Mouse (Mus musculus) liver, postnatal 0 days (tissue): Measurements from ENCODE around the gene Neb. TPM values are rescaled to one million over a fixed set of nuclear protein-coding genes. Genes with fewer than 3 reads are reported as not detected.
A peak's percentile ranks its signal among the peaks of the same experiment; 100 is the strongest.

ENCODE experiments used
- ATAC-seq: fragments of 200-750 bp; cut with Nextera tagmentation; 2 replicates; pipeline ENCODE4 v1.8.0; 2017; ENCODE audit warnings: mild to moderate bottlenecking, moderate library complexity
- DNase-seq: peaks from one replicate; pipeline ENCODE4 v3.0.0-alpha.2; 2016
- H3K27ac ChIP-seq: fragments of 300-500 bp; sonication (generic); 2 replicates; pipeline ENCODE4 v1.5.1; 2014; ENCODE audit warnings: antibody characterized with exemption, moderate library complexity, mild to moderate bottlenecking, low read depth
- H3K27me3 ChIP-seq: fragments of 300-500 bp; sonication (generic); 2 replicates; pipeline ENCODE4 v1.6.1; 2014; ENCODE audit warnings: low read length, control low read depth, mixed read lengths; ENCODE audit not compliant: insufficient read depth
- H3K36me3 ChIP-seq: fragments of 300-500 bp; sonication (generic); replicated peaks from 2 replicates; pipeline ENCODE4 v1.6.1; 2014; ENCODE audit warnings: mild to moderate bottlenecking, control low read depth, low read length, moderate library complexity, mixed read lengths; ENCODE audit not compliant: insufficient read depth
- H3K4me1 ChIP-seq: fragments of 300-500 bp; sonication (generic); 2 replicates; pipeline ENCODE4 v1.6.1; 2014; ENCODE audit warnings: antibody characterized with exemption, mild to moderate bottlenecking, control low read depth; ENCODE audit not compliant: insufficient read depth
- H3K4me2 ChIP-seq: fragments of 300-500 bp; sonication (generic); 2 replicates; pipeline ENCODE4 v1.6.1; 2014; ENCODE audit warnings: low read depth, mild to moderate bottlenecking, low read length, moderate library complexity, mixed read lengths
- H3K4me3 ChIP-seq: fragments of 300-500 bp; sonication (generic); 2 replicates; pipeline ENCODE4 v1.5.1; 2014; ENCODE audit warnings: low read depth, low read length
- H3K9ac ChIP-seq: fragments of 300-500 bp; sonication (generic); replicated peaks from 2 replicates; pipeline ENCODE4 v1.6.1; 2014; ENCODE audit warnings: mild to moderate bottlenecking, moderate library complexity
- H3K9me3 ChIP-seq: fragments of 300-500 bp; sonication (generic); 2 replicates; pipeline ENCODE4 v1.6.1; 2016; ENCODE audit warnings: mild to moderate bottlenecking, control low read depth, low read length, mixed read lengths
- CTCF ChIP-seq: sonication (generic); IDR thresholded peaks from 2 replicates; pipeline ENCODE4 v1.5.1; 2016; ENCODE audit warnings: antibody characterized with exemption, low read depth
- EP300 ChIP-seq: IDR thresholded peaks from 2 replicates; pipeline ENCODE4 v1.6.1; 2016; ENCODE audit warnings: antibody characterized with exemption, low read depth, mild to moderate bottlenecking
- WGBS: fragments of 180-500 bp; shearing (Covaris S2); extraction: QIAGEN DNeasy Blood & Tissue Kit; methylation state at CpG from one replicate; pipeline ENCODE4 v1.1.7; 2014; ENCODE audit not compliant: insufficient replicate concordance; 5-methylcytosine and 5-hydroxymethylcytosine counted together
- polyA plus RNA-seq: library from polyadenylated mRNA; unstranded; fragments of >200 nt; fragmentation: Nextera tagmentation; extraction: Ambion mirVana; gene quantifications from 2 replicates; pipeline ENCODE4 v1.2.1, GENCODE M21; 2015

The Neb gene
- polyA plus RNA-seq, 1 experiment from 2014 or later: 1.7 TPM

- 85% methylated on average over 2 of the region's 2 CpGs for WGBS
- no peak for TF ChIP-seq CTCF
- TF ChIP-seq EP300: no peak
- H3K9ac ChIP-seq: no peak overlapping the region
- H3K27ac ChIP-seq: no peak overlapping the region
- no peaks in the 10 kb centered on the region for H3K36me3 ChIP-seq
- H3K9me3 ChIP-seq: no peaks in the 10 kb centered on the region
- no peak overlapping the region for H3K4me3 ChIP-seq
- no peaks in the 10 kb centered on the region for H3K27me3 ChIP-seq
- DNase-seq: no peak
- no peak for ATAC-seq
- no peak overlapping the region for H3K4me2 ChIP-seq
- no peaks in the 10 kb centered on the region; the same call in 1 of the 2 replicates for H3K4me1 ChIP-seq
These were observed 58.1 kb downstream of the Neb start for GRCm38 (mm10) chr2:52320175-52320574.

- no peaks in the 10 kb centered on the region for H3K9me3 ChIP-seq
- no peaks in the 10 kb centered on the region for H3K36me3 ChIP-seq
- no peak overlapping the region for H3K4me3 ChIP-seq
- peak; percentile 82 for ATAC-seq
- no peak overlapping the region for H3K27ac ChIP-seq
- no peaks in the 10 kb centered on the region for H3K27me3 ChIP-seq
- peak; percentile 26 for DNase-seq
- TF ChIP-seq EP300 (0 out of 2 replicates have a peak, but pooled peaks have one; percentile 18), CTCF (no peak)
- H3K4me2 ChIP-seq: no peak overlapping the region
- WGBS: 41% methylated on average over 5 of the region's 5 CpGs
- no peak overlapping the region for H3K9ac ChIP-seq
- no peaks in the 10 kb centered on the region; the same call in 1 of the 2 replicates for H3K4me1 ChIP-seq
These were observed 59.2 kb downstream of the Neb start for GRCm38 (mm10) chr2:52319020-52319567.

- Histone ChIP-seq H3K36me3 (no peaks in the 10 kb centered on the region), H3K27ac (no peak overlapping the region), H3K4me3 (no peak overlapping the region), H3K27me3 (no peaks in the 10 kb centered on the region), H3K4me2 (no peak overlapping the region), H3K4me1 (no peaks in the 10 kb centered on the region; the same call in 1 of the 2 replicates), H3K9ac (no peak overlapping the region), H3K9me3 (no peaks in the 10 kb centered on the region)
- no peak for TF ChIP-seq EP300
- no peak for TF ChIP-seq CTCF
- ATAC-seq: no peak
- DNase-seq: no peak
- 71% methylated on average over 4 of the region's 4 CpGs for WGBS
These were observed 60.8 kb downstream of the Neb start for GRCm38 (mm10) chr2:52317471-52317870.

DNA sequence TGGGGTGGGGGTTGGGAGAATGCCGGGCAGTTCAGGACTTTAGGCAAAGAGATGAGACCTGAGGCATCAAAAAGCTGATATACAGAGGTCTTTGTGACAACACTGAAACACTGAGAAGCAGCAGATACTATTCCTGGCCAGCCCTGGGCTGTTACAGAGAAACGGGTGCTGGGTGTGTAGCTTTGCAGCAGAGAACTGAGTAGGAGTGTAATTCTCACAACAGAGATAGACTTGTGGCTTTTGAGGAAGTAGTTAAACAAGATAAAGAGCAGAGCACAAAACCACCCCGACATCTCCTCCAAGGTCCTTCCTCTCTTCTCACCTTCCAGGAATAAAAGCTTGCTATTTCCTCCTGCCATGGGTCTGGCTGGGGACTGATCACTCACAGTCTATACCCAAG lies 62.5 kb downstream of the Neb start:
- Histone ChIP-seq H3K36me3 (no peaks in the 10 kb centered on the region), H3K4me3 (no peak overlapping the region), H3K4me2 (no peak overlapping the region), H3K4me1 (no peaks in the 10 kb centered on the region; the same call in 1 of the 2 replicates), H3K9me3 (no peaks in the 10 kb centered on the region), H3K27ac (no peak overlapping the region), H3K9ac (no peak overlapping the region), H3K27me3 (no peaks in the 10 kb centered on the region)
- no peak for DNase-seq
- no peak for ATAC-seq
- WGBS: 21% methylated on average over 3 of the region's 3 CpGs
- no peak for TF ChIP-seq EP300
- no peak for TF ChIP-seq CTCF

DNA sequence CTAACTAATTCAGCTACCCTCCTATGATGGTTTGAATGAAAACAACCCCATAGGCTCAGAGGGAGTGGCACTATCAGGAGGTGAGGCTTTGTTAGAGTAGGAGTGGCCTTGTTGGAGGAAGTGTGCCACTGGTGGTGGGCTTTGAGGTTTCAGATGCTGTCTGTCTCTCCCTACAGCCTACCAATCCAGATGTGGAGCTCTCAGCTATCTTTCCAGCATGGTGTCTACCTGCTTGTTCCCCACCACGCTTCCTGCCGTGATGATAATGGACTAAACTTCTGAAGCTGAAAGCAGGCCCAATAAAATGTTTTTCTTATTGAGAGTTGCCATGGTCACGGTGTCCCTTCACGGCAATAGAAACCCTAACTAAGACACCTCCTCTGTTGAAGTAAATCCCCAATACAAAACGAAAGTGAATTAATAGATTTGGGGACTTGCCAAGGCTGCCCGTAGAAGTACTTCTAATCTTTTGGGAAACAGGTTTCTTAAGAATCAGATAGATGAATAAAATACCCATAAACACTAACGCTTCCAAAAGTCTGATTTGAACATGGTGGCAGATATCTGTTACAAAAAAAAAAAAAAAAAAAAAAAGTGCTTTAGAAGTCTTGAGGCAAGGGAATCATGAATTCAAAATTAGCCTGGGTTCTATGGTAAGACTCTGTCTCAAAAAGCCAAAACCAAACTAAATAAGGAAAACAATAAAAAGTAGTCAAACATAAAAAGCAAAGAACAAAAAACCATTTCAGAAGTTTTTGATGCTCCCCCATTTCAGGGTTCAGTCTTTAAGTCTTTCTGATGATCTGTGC lies 63.1 kb downstream of the Neb start:
- no peaks in the 10 kb centered on the region for H3K9me3 ChIP-seq
- no peaks in the 10 kb centered on the region for H3K36me3 ChIP-seq
- no peak overlapping the region for H3K4me3 ChIP-seq
- H3K4me1 ChIP-seq: no peaks in the 10 kb centered on the region; the same call in 1 of the 2 replicates
- H3K27ac ChIP-seq: no peak overlapping the region
- H3K9ac ChIP-seq: no peak overlapping the region
- ATAC-seq (no peak), DNase-seq (no peak)
- no peak overlapping the region for H3K4me2 ChIP-seq
- no peaks in the 10 kb centered on the region for H3K27me3 ChIP-seq
- 63% methylated on average over 7 of the region's 7 CpGs for WGBS
- TF ChIP-seq CTCF (no peak), EP300 (no peak)

DNA sequence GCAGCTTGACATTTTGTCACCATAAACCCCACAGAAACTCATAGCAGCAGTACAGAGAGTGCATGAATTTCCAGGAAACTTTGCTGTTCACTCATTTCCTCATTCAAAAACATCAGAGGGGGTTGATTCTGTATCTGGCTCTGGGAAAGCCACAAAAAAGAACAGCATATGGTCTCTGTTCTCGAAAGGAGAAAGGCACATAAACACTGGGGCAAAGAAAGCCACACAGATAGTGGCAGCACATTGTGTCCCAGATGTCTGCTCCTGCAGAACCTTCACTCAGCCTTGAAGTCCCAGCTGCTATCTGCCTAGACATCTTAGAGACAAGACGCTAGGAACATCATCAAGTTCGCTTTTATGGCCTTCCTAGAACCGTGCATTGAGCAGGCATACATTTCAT lies 67.5 kb downstream of the Neb start:
- Histone ChIP-seq H3K36me3 (no peaks in the 10 kb centered on the region), H3K4me3 (no peak overlapping the region), H3K9ac (no peak overlapping the region), H3K27me3 (no peaks in the 10 kb centered on the region), H3K9me3 (no peaks in the 10 kb centered on the region), H3K4me2 (no peak overlapping the region), H3K4me1 (no peaks in the 10 kb centered on the region), H3K27ac (no peak overlapping the region)
- ATAC-seq: no peak
- 55% methylated on average over 4 of the region's 4 CpGs for WGBS
- no peak for DNase-seq
- TF ChIP-seq EP300 (no peak), CTCF (no peak)
